Mouse (Mus musculus): Measurements from ENCODE around the gene Klhdc10. TPM values are rescaled to one million over a fixed set of nuclear protein-coding genes. Genes with fewer than 3 reads are reported as not detected.

Klhdc10 gene
- polyA plus RNA-seq, 1 experiment from 2014 or later: 16.5 TPM

- Histone ChIP-seq H3K4me1 (ENCODE audit: control insufficient read depth, insufficient read depth, low read length) (no peaks in the 10 kb centered on the region), H3K36me3 (ENCODE audit: control insufficient read depth, insufficient read depth, low read length) (no peaks in the 10 kb centered on the region), H3K4me3 (replicated peaks; ENCODE audit: low read length) (no peak overlapping the region), H3K9me3 (replicated peaks; ENCODE audit: control insufficient read depth, low read length) (no peaks in the 10 kb centered on the region), H3K4me2 (ENCODE audit: low read depth, low read length) (no peak overlapping the region), H3K27me3 (ENCODE audit: control insufficient read depth, insufficient read depth, low read length) (no peaks in the 10 kb centered on the region), H3K27ac (ENCODE audit: low read length) (no peak overlapping the region), H3K9ac (ENCODE audit: low read length) (no peak overlapping the region)
- ATAC-seq (ENCODE audit: insufficient read depth, low FRiP score): no peak
- WGBS: 85% methylated on average over 7 of the region's 7 CpGs
Measured at GRCm38 (mm10) chr6:30391996-30392395, 9.7 kb upstream of the Klhdc10 start.

- no peak for ATAC-seq (ENCODE audit: insufficient read depth, low FRiP score)
- Histone ChIP-seq H3K27ac (ENCODE audit: low read length) (no peak overlapping the region), H3K9ac (ENCODE audit: low read length) (no peak overlapping the region), H3K4me3 (replicated peaks; ENCODE audit: low read length) (no peak overlapping the region), H3K9me3 (replicated peaks; ENCODE audit: control insufficient read depth, low read length) (no peaks in the 10 kb centered on the region), H3K4me2 (ENCODE audit: low read depth, low read length) (no peak overlapping the region), H3K27me3 (ENCODE audit: control insufficient read depth, insufficient read depth, low read length) (no peaks in the 10 kb centered on the region), H3K36me3 (ENCODE audit: control insufficient read depth, insufficient read depth, low read length) (no peaks in the 10 kb centered on the region), H3K4me1 (ENCODE audit: control insufficient read depth, insufficient read depth, low read length) (no peaks in the 10 kb centered on the region)
- WGBS: 80% methylated on average over 5 of the region's 5 CpGs
Measured at GRCm38 (mm10) chr6:30400146-30400545, 1.5 kb upstream of the Klhdc10 start.

- H3K36me3 ChIP-seq (ENCODE audit: control insufficient read depth, insufficient read depth, low read length): no peaks in the 10 kb centered on the region
- no peaks in the 10 kb centered on the region for H3K27me3 ChIP-seq (ENCODE audit: control insufficient read depth, insufficient read depth, low read length)
- ATAC-seq (ENCODE audit: insufficient read depth, low FRiP score): no peak
- no peaks in the 10 kb centered on the region for H3K4me1 ChIP-seq (ENCODE audit: control insufficient read depth, insufficient read depth, low read length)
- WGBS: 3% methylated on average over 7 of the region's 7 CpGs
- H3K4me3 ChIP-seq (replicated peaks; ENCODE audit: low read length): peak overlapping the region; percentile 96
- H3K9me3 ChIP-seq (replicated peaks; ENCODE audit: control insufficient read depth, low read length): no peaks in the 10 kb centered on the region
- peak overlapping the region; percentile 59 for H3K4me2 ChIP-seq (ENCODE audit: low read depth, low read length)
- H3K9ac ChIP-seq (ENCODE audit: low read length): peak overlapping the region; percentile 84
- H3K27ac ChIP-seq (ENCODE audit: low read length): peak overlapping the region; percentile 98
Measured at GRCm38 (mm10) chr6:30400716-30401115, 952 bp upstream of the Klhdc10 start.

- Histone ChIP-seq H3K4me2 (ENCODE audit: low read depth, low read length) (peak overlapping the region; percentile 68), H3K27me3 (ENCODE audit: control insufficient read depth, insufficient read depth, low read length) (no peaks in the 10 kb centered on the region), H3K36me3 (ENCODE audit: control insufficient read depth, insufficient read depth, low read length) (no peaks in the 10 kb centered on the region), H3K4me3 (replicated peaks; ENCODE audit: low read length) (peak overlapping the region; percentile 96), H3K9me3 (replicated peaks; ENCODE audit: control insufficient read depth, low read length) (no peaks in the 10 kb centered on the region), H3K9ac (ENCODE audit: low read length) (peak overlapping the region; percentile 93), H3K27ac (ENCODE audit: low read length) (peak overlapping the region; percentile 90), H3K4me1 (ENCODE audit: control insufficient read depth, insufficient read depth, low read length) (no peaks in the 10 kb centered on the region)
- ATAC-seq (ENCODE audit: insufficient read depth, low FRiP score): no peak; the same call in 1 of the 2 replicates
- under 1% methylated on average over 29 of the region's 29 CpGs for WGBS
Measured at GRCm38 (mm10) chr6:30402091-30402491, 423 bp downstream of the Klhdc10 start.

GRCm38 (mm10) chr6:30403465-30403864, 1.8 kb downstream of the Klhdc10 start:
- H3K27me3 ChIP-seq (ENCODE audit: control insufficient read depth, insufficient read depth, low read length): no peaks in the 10 kb centered on the region
- no peaks in the 10 kb centered on the region for H3K9me3 ChIP-seq (replicated peaks; ENCODE audit: control insufficient read depth, low read length)
- H3K4me2 ChIP-seq (ENCODE audit: low read depth, low read length): peak overlapping the region; percentile 46
- no peak for ATAC-seq (ENCODE audit: insufficient read depth, low FRiP score)
- H3K9ac ChIP-seq (ENCODE audit: low read length): no peak overlapping the region
- WGBS: 21% methylated on average over 4 of the region's 4 CpGs
- no peaks in the 10 kb centered on the region for H3K36me3 ChIP-seq (ENCODE audit: control insufficient read depth, insufficient read depth, low read length)
- peak overlapping the region; percentile 28; the same call in 1 of the 2 replicates for H3K4me3 ChIP-seq (replicated peaks; ENCODE audit: low read length)
- H3K4me1 ChIP-seq (ENCODE audit: control insufficient read depth, insufficient read depth, low read length): no peaks in the 10 kb centered on the region
- no peak overlapping the region for H3K27ac ChIP-seq (ENCODE audit: low read length)

GRCm38 (mm10) chr6:30404671-30405070, 3.0 kb downstream of the Klhdc10 start:
- ATAC-seq (ENCODE audit: insufficient read depth, low FRiP score): no peak
- Histone ChIP-seq H3K4me3 (replicated peaks; ENCODE audit: low read length) (no peak overlapping the region), H3K36me3 (ENCODE audit: control insufficient read depth, insufficient read depth, low read length) (no peaks in the 10 kb centered on the region), H3K27ac (ENCODE audit: low read length) (no peak overlapping the region), H3K9ac (ENCODE audit: low read length) (no peak overlapping the region), H3K9me3 (replicated peaks; ENCODE audit: control insufficient read depth, low read length) (no peaks in the 10 kb centered on the region), H3K4me2 (ENCODE audit: low read depth, low read length) (no peak overlapping the region), H3K4me1 (ENCODE audit: control insufficient read depth, insufficient read depth, low read length) (0 out of 2 replicates have a peak, but pooled peaks cover 2% of the 10 kb centered on the region), H3K27me3 (ENCODE audit: control insufficient read depth, insufficient read depth, low read length) (no peaks in the 10 kb centered on the region)
- 73% methylated on average over 5 of the region's 5 CpGs for WGBS

GRCm38 (mm10) chr6:30408276-30408675, 6.6 kb downstream of the Klhdc10 start:
- H3K36me3 ChIP-seq (ENCODE audit: control insufficient read depth, insufficient read depth, low read length): no peaks in the 10 kb centered on the region
- no peak overlapping the region for H3K27ac ChIP-seq (ENCODE audit: low read length)
- H3K4me2 ChIP-seq (ENCODE audit: low read depth, low read length): no peak overlapping the region
- no peaks in the 10 kb centered on the region for H3K9me3 ChIP-seq (replicated peaks; ENCODE audit: control insufficient read depth, low read length)
- H3K9ac ChIP-seq (ENCODE audit: low read length): no peak overlapping the region
- 0 out of 2 replicates have a peak, but pooled peaks cover 4% of the 10 kb centered on the region for H3K4me1 ChIP-seq (ENCODE audit: control insufficient read depth, insufficient read depth, low read length)
- H3K27me3 ChIP-seq (ENCODE audit: control insufficient read depth, insufficient read depth, low read length): no peaks in the 10 kb centered on the region
- WGBS: 78% methylated on average over 4 of the region's 4 CpGs
- no peak overlapping the region for H3K4me3 ChIP-seq (replicated peaks; ENCODE audit: low read length)
- ATAC-seq (ENCODE audit: insufficient read depth, low FRiP score): no peak

GRCm38 (mm10) chr6:30409399-30410093, 7.9 kb downstream of the Klhdc10 start:
- ATAC-seq (ENCODE audit: insufficient read depth, low FRiP score): no peak
- no peaks in the 10 kb centered on the region for H3K36me3 ChIP-seq (ENCODE audit: control insufficient read depth, insufficient read depth, low read length)
- WGBS: 72% methylated on average over 7 of the region's 7 CpGs

GRCm38 (mm10) chr6:30411311-30411710, 9.6 kb downstream of the Klhdc10 start:
- Histone ChIP-seq H3K9me3 (replicated peaks; ENCODE audit: control insufficient read depth, low read length) (no peaks in the 10 kb centered on the region), H3K4me3 (replicated peaks; ENCODE audit: low read length) (no peak overlapping the region), H3K36me3 (ENCODE audit: control insufficient read depth, insufficient read depth, low read length) (no peaks in the 10 kb centered on the region), H3K4me2 (ENCODE audit: low read depth, low read length) (no peak overlapping the region), H3K27ac (ENCODE audit: low read length) (no peak overlapping the region), H3K4me1 (ENCODE audit: control insufficient read depth, insufficient read depth, low read length) (peaks cover 4% of the 10 kb centered on the region; the same call in 1 of the 2 replicates), H3K27me3 (ENCODE audit: control insufficient read depth, insufficient read depth, low read length) (no peaks in the 10 kb centered on the region), H3K9ac (ENCODE audit: low read length) (no peak overlapping the region)
- no peak for ATAC-seq (ENCODE audit: insufficient read depth, low FRiP score)
- 76% methylated on average over 4 of the region's 4 CpGs for WGBS

More at GRCm38 (mm10) chr6:30409399-30410093, 7.9 kb downstream of the Klhdc10 start:
- H3K9ac ChIP-seq (ENCODE audit: low read length): no peak overlapping the region
- no peak overlapping the region for H3K4me2 ChIP-seq (ENCODE audit: low read depth, low read length)
- H3K27ac ChIP-seq (ENCODE audit: low read length): no peak overlapping the region; the same call in 1 of the 2 replicates
- no peaks in the 10 kb centered on the region for H3K9me3 ChIP-seq (replicated peaks; ENCODE audit: control insufficient read depth, low read length)
- H3K4me1 ChIP-seq (ENCODE audit: control insufficient read depth, insufficient read depth, low read length): 0 out of 2 replicates have a peak, but pooled peaks cover 4% of the 10 kb centered on the region
- H3K27me3 ChIP-seq (ENCODE audit: control insufficient read depth, insufficient read depth, low read length): no peaks in the 10 kb centered on the region
- no peak overlapping the region for H3K4me3 ChIP-seq (replicated peaks; ENCODE audit: low read length)

Data from stomach, embryonic 16.5 days (tissue).